Mouse (Mus musculus) small intestine, adult 2 months (tissue): Measurements from ENCODE around the gene Gpr153.

Experiments used
- CTCF ChIP-seq: fragments of 200-500 bp; IDR thresholded peaks from 2 replicates; pipeline ENCODE4 v1.5.1; 2012; ENCODE audit warnings: low read depth, mild to moderate bottlenecking, control low read depth, inconsistent platforms, low read length, moderate library complexity, mixed read lengths; ENCODE audit not compliant: insufficient replicate concordance, insufficient read length; ENCODE audit errors: extremely low read depth
- POLR2A ChIP-seq: fragments of 200-500 bp; IDR thresholded peaks from 2 replicates; pipeline ENCODE4 v1.6.1; 2012; ENCODE audit warnings: low read depth, mild to moderate bottlenecking, control low read depth, inconsistent platforms, low read length, moderate library complexity

GRCm38 (mm10) chr4:152267748-152268369 is 6.2 kb upstream of the Gpr153 start:
- no peak for TF ChIP-seq CTCF
- TF ChIP-seq POLR2A = no peak
